Mouse (Mus musculus): Measurements from ENCODE around the gene Dpy19l3. TPM values are rescaled to one million over a fixed set of nuclear protein-coding genes. Genes with fewer than 3 reads are reported as not detected.

The Dpy19l3 gene
- polyA plus RNA-seq (2016; fragmentation: Nextera tagmentation; extraction: Ambion mirVana), result 25.9 and 27.9 TPM in 2 replicates

- Histone ChIP-seq H3K36me3 (peaks cover 28% of the 10 kb centered on the region), H3K27ac (peak within 1 kb of the TSS; percentile 88), H3K9me3 (no peaks in the 10 kb centered on the region), H3K4me3 (peak within 1 kb of the TSS; percentile 87), H3K27me3 (ENCODE audit: insufficient read depth, poor library complexity, severe bottlenecking) (no peaks in the 10 kb centered on the region), H3K4me1 (replicated peaks) (peaks cover 20% of the 10 kb centered on the region)
- DNase-seq (ENCODE audit: low spot score), result peak; percentile 93
- 1% methylated on average over 70 of the region's 70 CpGs for WGBS
These were observed at the start of gene Dpy19l3 for GRCm38 (mm10) chr7:35754033-35754885. Dpy19l3 (minus strand) TSS chr7:35754454.

GRCm38 (mm10) chr7:35802906-35803595 is 48.8 kb upstream of the Dpy19l3 start, which contains the start of gene Zfp507:
Zfp507 (minus strand) TSS chr7:35803003.
- H3K36me3 ChIP-seq, result peaks cover 33% of the 10 kb centered on the region
- WGBS, result 20% methylated on average over 26 of the region's 26 CpGs
- H3K4me1 ChIP-seq (replicated peaks), result peaks cover 15% of the 10 kb centered on the region
- H3K9me3 ChIP-seq, result no peaks in the 10 kb centered on the region
- DNase-seq (ENCODE audit: low spot score), result peak; percentile 92
- H3K4me3 ChIP-seq, result peak within 1 kb of the TSS; percentile 86
- H3K27ac ChIP-seq, result peak within 1 kb of the TSS; percentile 96
- H3K27me3 ChIP-seq (ENCODE audit: insufficient read depth, poor library complexity, severe bottlenecking), result no peaks in the 10 kb centered on the region

- peak overlapping the region; percentile 86 for H3K4me3 ChIP-seq
- no peak for DNase-seq (ENCODE audit: low spot score)
- H3K27ac ChIP-seq, result peak overlapping the region; percentile 96
- H3K27me3 ChIP-seq (ENCODE audit: insufficient read depth, poor library complexity, severe bottlenecking), result no peaks in the 10 kb centered on the region
- peaks cover 15% of the 10 kb centered on the region for H3K4me1 ChIP-seq (replicated peaks)
- H3K36me3 ChIP-seq, result peaks cover 40% of the 10 kb centered on the region
- under 1% methylated on average over 49 of the region's 49 CpGs for WGBS
- H3K9me3 ChIP-seq, result no peaks in the 10 kb centered on the region
These were observed 48.1 kb upstream of the Dpy19l3 start for GRCm38 (mm10) chr7:35802201-35802905.

GRCm38 (mm10) chr7:35796123-35796522 is 41.9 kb upstream of the Dpy19l3 start:
- H3K9me3 ChIP-seq, result no peaks in the 10 kb centered on the region
- peaks cover 97% of the 10 kb centered on the region for H3K36me3 ChIP-seq
- H3K27ac ChIP-seq, result no peak overlapping the region
- WGBS, result 84% methylated on average over 7 of the region's 7 CpGs
- DNase-seq (ENCODE audit: low spot score), result no peak
- H3K4me3 ChIP-seq, result no peak overlapping the region
- H3K4me1 ChIP-seq (replicated peaks), result peaks cover 4% of the 10 kb centered on the region
- H3K27me3 ChIP-seq (ENCODE audit: insufficient read depth, poor library complexity, severe bottlenecking), result no peaks in the 10 kb centered on the region

- Histone ChIP-seq H3K27me3 (ENCODE audit: insufficient read depth, poor library complexity, severe bottlenecking) (no peaks in the 10 kb centered on the region), H3K4me3 (no peak overlapping the region), H3K27ac (no peak overlapping the region), H3K9me3 (no peaks in the 10 kb centered on the region), H3K4me1 (replicated peaks) (no peaks in the 10 kb centered on the region), H3K36me3 (peaks cover 97% of the 10 kb centered on the region)
- no peak for DNase-seq (ENCODE audit: low spot score)
- WGBS, result 91% methylated on average over 12 of the region's 12 CpGs
These were observed 40.0 kb upstream of the Dpy19l3 start for GRCm38 (mm10) chr7:35794145-35794664.

GRCm38 (mm10) chr7:35792150-35792848 is 38.0 kb upstream of the Dpy19l3 start:
- DNase-seq (ENCODE audit: low spot score), result no peak

GRCm38 (mm10) chr7:35790926-35791325 is 36.7 kb upstream of the Dpy19l3 start:
- 79% methylated on average over 8 of the region's 8 CpGs for WGBS
- H3K4me1 ChIP-seq (replicated peaks), result no peaks in the 10 kb centered on the region
- DNase-seq (ENCODE audit: low spot score), result no peak
- H3K9me3 ChIP-seq, result no peaks in the 10 kb centered on the region
- no peak overlapping the region for H3K27ac ChIP-seq
- peaks cover 97% of the 10 kb centered on the region for H3K36me3 ChIP-seq
- no peaks in the 10 kb centered on the region for H3K27me3 ChIP-seq (ENCODE audit: insufficient read depth, poor library complexity, severe bottlenecking)
- no peak overlapping the region for H3K4me3 ChIP-seq

More at GRCm38 (mm10) chr7:35792150-35792848, 38.0 kb upstream of the Dpy19l3 start:
- Histone ChIP-seq H3K4me3 (no peak overlapping the region), H3K27me3 (ENCODE audit: insufficient read depth, poor library complexity, severe bottlenecking) (no peaks in the 10 kb centered on the region), H3K27ac (no peak overlapping the region), H3K36me3 (peaks cover 95% of the 10 kb centered on the region), H3K4me1 (replicated peaks) (no peaks in the 10 kb centered on the region), H3K9me3 (no peaks in the 10 kb centered on the region)
- WGBS, result 90% methylated on average over 12 of the region's 12 CpGs

- H3K27me3 ChIP-seq (ENCODE audit: insufficient read depth, poor library complexity, severe bottlenecking), result no peaks in the 10 kb centered on the region
- WGBS, result 89% methylated on average over 8 of the region's 8 CpGs
- DNase-seq (ENCODE audit: low spot score), result no peak
- peaks cover 98% of the 10 kb centered on the region for H3K36me3 ChIP-seq
- no peaks in the 10 kb centered on the region for H3K9me3 ChIP-seq
- no peaks in the 10 kb centered on the region for H3K4me1 ChIP-seq (replicated peaks)
- H3K4me3 ChIP-seq, result no peak overlapping the region
- H3K27ac ChIP-seq, result no peak overlapping the region
These were observed 35.9 kb upstream of the Dpy19l3 start for GRCm38 (mm10) chr7:35790201-35790600.

- WGBS, result 83% methylated on average over 4 of the region's 4 CpGs
- Histone ChIP-seq H3K27me3 (ENCODE audit: insufficient read depth, poor library complexity, severe bottlenecking) (no peaks in the 10 kb centered on the region), H3K27ac (no peak overlapping the region), H3K36me3 (peaks cover 97% of the 10 kb centered on the region), H3K4me3 (no peak overlapping the region), H3K4me1 (replicated peaks) (no peaks in the 10 kb centered on the region), H3K9me3 (no peaks in the 10 kb centered on the region)
- no peak for DNase-seq (ENCODE audit: low spot score)
These were observed 31.3 kb upstream of the Dpy19l3 start for GRCm38 (mm10) chr7:35785579-35785978.

- no peak overlapping the region for H3K4me3 ChIP-seq
- H3K27ac ChIP-seq, result no peak overlapping the region
- no peaks in the 10 kb centered on the region for H3K4me1 ChIP-seq (replicated peaks)
- H3K27me3 ChIP-seq (ENCODE audit: insufficient read depth, poor library complexity, severe bottlenecking), result no peaks in the 10 kb centered on the region
- no peak for DNase-seq (ENCODE audit: low spot score)
- H3K9me3 ChIP-seq, result no peaks in the 10 kb centered on the region
- H3K36me3 ChIP-seq, result peaks cover 98% of the 10 kb centered on the region
These were observed 28.0 kb upstream of the Dpy19l3 start for GRCm38 (mm10) chr7:35782252-35782651.

GRCm38 (mm10) chr7:35774127-35774526 is 19.9 kb upstream of the Dpy19l3 start:
- DNase-seq (ENCODE audit: low spot score), result no peak
- 93% methylated on average over 12 of the region's 12 CpGs for WGBS
- H3K36me3 ChIP-seq, result peaks cover 74% of the 10 kb centered on the region
- no peaks in the 10 kb centered on the region for H3K27me3 ChIP-seq (ENCODE audit: insufficient read depth, poor library complexity, severe bottlenecking)
- H3K4me3 ChIP-seq, result no peak overlapping the region
- H3K27ac ChIP-seq, result no peak overlapping the region
- no peaks in the 10 kb centered on the region for H3K4me1 ChIP-seq (replicated peaks)
- H3K9me3 ChIP-seq, result no peaks in the 10 kb centered on the region

GRCm38 (mm10) chr7:35772347-35772746 is 18.1 kb upstream of the Dpy19l3 start:
- no peak for DNase-seq (ENCODE audit: low spot score)
- Histone ChIP-seq H3K27me3 (ENCODE audit: insufficient read depth, poor library complexity, severe bottlenecking) (no peaks in the 10 kb centered on the region), H3K36me3 (peaks cover 57% of the 10 kb centered on the region)

More at GRCm38 (mm10) chr7:35772347-35772746, 18.1 kb upstream of the Dpy19l3 start:
- Histone ChIP-seq H3K4me1 (replicated peaks) (no peaks in the 10 kb centered on the region), H3K9me3 (no peaks in the 10 kb centered on the region), H3K4me3 (no peak overlapping the region), H3K27ac (no peak overlapping the region)
- WGBS, result 92% methylated on average over 8 of the region's 8 CpGs

Measured in hindbrain, embryonic 10.5 days (tissue).